Mouse (Mus musculus) urinary bladder, postnatal 4 days (tissue): Measurements from ENCODE around the gene S1pr5.
A peak's percentile ranks its signal among the peaks of the same experiment; 100 is the strongest.
"Not testable (repeated sequence)": the region's sequence is repeated elsewhere in the genome, so short reads cannot be mapped to it uniquely, and the experiment has no call there.

Experiments
- DNase-seq, 2 experiments: peaks; one replicate each; pipeline ENCODE4 v3.0.0; 2021 to 2022; ENCODE audit warnings: low spot score in 2 of 2

S1pr5 gene

DNA sequence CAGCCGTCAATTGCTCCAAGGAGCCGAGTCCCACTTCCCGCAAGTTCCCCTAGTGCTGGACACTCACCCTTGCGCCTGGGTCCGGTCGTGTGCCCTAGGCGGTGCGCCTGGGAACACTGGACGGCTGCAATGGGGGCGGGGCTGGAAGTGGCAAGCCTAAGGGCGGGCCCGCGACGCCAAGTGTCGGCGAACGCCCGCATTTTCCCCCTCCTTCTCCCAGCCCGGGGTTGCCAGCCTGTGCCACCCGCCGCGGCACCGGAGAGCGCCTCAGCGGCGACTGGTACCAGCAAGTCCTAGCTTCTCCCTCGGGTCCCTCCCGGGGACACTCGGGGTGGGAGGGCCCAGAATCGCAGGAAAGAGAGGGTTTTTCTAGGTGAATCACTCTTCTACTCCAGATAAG, at the start of gene S1pr5:
Gene S1pr5 (minus strand): TSS at position 118 of the 400 bp plus-strand sequence.
- no peak for DNase-seq

DNA sequence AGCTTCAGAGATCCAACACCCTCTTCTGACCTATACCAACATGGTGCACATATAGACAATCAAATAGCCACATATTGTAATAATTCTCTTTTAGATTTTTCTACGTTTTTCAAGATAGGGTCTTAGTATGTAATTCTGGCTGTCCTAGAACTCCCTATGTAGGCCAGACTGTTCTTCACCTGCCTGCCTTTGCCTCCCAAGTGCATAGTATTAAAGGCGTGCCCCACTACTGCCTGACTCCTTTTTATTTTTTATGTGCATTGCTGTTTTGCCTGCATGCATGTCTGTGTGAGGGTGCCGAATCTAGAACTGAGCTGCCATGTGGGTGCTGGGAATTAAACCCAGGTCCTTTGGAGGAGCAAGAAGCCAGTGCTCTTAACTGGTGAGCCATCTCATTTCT, 44.0 kb upstream of the S1pr5 start:
- DNase-seq: no peak

DNA sequence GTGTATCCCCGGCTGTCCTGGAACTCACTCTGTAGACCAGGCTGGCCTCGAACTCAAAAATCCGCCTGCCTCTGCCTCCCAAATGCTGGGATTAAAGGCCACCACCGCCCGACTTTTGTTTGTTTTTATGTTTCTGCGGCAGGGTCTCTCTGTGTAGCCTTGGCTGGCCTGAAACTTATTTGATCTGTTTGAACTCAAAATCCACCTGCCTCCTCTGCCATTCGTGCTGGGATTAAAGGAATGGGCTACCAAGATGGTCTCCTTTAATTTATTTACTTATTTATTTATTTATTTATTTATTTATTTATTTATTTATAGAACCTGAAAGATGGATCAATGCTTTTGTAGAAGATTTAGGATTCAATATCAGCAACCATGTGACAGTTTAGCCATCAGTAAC, 43.6 kb upstream of the S1pr5 start:
- not testable (repeated sequence) for DNase-seq

DNA sequence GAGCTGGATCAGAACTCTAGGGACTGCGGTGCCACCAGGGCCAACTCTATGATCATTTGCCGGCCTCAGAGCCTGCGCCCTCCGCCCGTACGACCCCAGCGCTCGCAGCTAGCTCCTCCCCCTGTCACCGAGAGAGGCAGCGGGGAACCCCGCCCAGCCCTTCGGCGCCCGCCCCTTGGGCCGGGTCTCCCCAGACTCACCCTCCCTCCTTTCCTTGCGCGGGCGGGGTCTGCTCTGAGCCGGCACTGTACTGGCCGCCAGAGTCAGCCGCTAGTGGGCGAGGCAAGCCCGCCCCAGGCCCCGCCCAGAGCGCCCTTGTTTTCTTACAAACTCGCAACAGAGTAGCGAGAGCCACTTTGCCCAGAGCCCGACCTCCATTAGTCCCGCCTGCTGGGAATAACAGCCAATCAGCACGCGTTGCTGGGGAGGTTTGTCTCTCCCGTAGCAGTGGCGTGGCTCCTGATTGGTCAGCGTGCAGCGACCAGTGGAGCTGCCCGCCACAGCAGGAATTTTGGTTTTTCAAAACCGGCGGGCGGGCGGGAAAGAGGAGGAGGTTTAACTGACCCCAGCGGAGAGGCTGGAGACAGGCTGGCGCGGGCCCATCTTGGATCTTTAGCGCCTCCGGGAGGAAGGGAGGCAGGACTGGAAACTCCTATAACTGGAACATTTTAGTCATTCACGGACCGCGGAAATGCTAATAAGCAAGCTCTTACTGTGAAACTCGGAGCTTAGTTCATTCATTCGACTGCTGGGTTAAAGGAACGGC, 43.0 kb upstream of the S1pr5 start, which contains the start of gene Cdkn2d:
Gene Cdkn2d (minus strand): TSS at position 386 of the 766 bp plus-strand sequence.
- peak; percentile 100 for DNase-seq

DNA sequence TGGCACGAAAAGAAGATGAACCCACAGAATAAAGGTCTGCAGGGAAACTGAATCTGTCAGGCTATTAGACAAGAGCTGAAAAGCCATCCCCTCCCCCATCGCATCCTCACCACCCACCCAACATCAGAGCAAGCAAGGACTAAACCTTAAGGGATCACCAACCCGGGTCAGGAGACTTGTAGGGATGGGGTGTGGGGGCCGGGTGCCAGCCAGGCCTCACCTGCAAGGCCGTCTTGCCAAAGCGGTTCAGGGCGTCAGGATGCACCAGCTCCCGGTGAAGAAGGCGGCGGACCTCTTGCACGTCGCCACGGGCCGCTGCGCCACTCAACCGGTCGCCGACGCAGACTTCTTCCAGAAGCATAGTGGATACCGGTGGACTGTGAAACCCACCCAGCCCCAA, 42.3 kb upstream of the S1pr5 start:
- no peak for DNase-seq

DNA sequence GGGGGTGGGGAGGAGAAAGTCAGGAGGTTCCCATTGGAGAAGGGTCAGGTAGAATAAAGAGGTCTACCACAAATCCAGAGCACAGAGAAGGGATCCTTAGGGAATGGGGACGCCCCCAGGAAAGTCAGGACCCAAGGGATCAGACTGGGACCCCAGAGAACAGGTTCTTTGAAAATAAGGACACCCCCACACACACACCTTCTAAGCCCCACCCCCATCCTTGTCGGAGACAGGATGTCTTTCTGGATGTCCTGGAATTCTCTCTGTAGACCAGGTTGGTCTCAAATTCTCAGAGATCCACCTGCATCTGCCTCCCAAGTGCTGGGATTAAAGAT, 41.1 kb upstream of the S1pr5 start:
- no peak for DNase-seq

DNA sequence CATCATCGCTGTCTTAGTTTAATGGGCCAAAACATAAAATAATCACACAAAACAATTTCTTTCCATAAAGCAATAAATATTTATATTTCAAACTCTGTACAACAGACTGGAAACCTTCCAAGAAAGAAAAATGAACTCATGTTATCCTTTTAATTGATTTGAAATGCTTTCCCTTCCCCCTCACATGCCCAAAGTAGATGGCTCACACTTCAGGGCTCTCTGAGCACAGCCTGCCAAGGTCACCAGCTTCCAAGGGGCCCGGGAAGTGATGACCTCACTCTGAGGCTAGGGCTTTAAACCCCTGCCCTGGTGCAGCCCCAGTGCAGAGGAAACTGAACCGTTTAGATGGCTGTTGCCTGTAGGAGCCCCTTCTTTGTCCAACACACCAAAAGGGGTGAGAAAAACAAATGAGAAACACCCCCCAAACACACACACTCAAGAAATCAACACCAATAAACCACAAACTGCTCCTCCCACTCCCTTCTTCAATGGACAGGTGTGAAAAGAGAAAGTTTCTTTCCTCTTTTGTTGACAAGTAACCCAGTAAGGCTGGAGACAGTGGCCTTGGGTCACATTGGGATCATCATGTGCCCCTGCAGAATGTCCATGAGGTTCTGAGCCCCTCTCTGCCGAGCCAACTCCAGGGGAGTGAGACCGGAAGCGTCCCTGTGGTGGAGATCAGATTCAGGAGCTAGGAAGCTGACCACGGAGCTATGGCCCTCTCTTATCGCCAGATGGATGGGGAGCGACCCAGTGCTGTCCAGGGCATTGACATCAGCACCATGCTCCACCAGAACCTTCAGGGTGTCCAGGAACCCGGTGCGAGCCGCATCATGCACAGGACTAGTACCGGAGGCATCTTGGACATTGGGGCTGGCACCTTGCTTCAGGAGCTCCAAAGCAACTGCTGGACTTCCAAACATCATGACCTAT, 40.4 kb upstream of the S1pr5 start:
- no peak for DNase-seq

DNA sequence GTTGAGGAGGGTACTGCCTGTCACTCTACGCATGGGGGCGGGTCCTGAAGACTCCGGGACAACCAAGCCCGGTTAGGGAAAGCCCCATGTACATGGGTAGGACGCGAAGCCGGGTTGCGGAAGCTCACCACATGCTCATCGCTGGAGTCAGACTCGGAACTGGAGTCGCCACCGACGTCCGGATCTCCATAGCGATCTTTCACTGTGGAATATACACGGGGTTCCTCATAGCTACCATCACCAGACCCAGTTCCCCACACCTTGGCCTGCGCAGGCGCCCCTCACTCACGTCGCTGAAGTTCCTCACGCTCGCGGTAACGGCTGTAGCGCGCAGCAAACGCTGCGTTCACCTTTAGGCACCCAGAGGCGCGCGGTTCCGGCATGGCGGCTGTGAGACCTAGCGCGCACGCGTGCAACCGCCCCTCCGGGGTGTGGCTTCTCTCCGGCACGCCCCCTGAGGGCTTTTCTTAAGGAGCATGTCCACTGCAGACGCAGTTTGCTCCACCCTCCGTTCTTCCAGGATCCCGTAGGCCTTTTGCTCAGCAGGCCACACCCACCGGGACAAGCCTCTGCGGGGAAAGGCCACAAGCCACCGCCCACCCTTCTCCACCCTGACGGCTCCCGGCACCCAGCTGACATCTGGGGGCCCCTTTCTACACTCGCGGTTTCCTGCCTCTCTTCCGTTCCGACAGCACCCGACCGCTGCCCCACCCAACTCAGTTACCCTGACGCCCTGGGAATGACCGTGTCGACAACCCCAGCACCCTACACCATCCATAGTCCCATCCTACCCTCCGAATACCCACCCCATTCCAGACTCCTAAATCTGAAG, 39.5 kb upstream of the S1pr5 start, which contains the start of gene Kri1:
Gene Kri1 (minus strand): TSS at position 399 of the 832 bp plus-strand sequence.
- peak; percentile 95 to 96 for DNase-seq

DNA sequence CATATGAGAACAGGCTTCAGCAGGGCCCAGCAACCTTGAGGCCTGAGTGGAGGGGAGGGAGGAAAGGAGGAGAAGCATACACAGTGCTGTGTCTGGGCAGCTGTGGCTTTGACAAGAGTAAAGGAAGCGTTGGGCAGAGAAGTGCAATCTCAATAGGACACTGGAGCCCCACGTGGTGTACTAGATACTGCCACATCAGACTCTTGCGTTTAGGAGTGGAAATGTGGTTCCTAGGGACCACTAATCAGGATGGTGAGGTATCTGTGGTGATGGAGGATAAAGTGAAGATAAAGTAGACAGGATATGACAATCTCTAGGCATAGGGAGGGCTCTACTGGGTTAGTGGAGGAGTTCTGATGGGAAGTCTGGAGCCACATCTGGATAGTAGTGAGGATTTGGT, 38.5 kb upstream of the S1pr5 start:
- no peak for DNase-seq

DNA sequence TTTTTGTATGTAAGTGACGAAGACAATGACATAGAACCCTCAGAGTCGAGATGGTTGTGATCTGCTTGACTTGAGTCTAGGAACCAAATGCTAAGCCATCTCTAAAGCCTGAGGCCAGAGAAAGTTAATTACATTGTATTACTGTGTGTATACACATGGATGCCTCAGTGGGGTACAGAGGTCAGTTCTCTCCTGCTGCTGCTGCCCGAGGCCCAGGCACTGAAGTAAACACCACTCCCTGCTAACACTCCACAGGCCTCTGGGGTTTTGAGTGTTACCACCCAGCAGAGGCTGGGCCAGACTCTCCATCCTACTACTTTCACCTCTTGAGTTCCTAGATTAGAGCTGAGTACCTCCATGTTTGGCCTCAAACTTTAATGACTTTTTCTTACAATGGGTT, 35.8 kb upstream of the S1pr5 start:
- no peak for DNase-seq

DNA sequence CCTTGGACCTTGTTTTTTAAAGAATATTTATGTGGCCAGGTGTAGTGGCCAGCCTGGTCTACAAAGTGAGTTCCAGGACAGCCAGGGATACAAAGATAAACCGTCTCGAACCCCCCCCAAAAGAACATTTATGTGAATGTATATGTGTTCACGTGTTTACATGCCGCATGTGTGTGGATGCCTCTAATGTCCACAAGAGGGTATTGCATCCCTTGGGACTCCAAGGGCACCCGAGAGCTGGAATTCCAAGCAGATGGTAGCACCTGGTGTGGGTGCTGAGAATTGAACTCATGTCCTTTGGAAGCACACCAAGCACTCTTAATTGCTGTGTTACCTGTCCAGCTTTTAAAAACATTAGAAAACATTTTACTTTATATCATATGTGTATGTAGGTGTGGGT, 35.3 kb upstream of the S1pr5 start:
- DNase-seq: no peak

DNA sequence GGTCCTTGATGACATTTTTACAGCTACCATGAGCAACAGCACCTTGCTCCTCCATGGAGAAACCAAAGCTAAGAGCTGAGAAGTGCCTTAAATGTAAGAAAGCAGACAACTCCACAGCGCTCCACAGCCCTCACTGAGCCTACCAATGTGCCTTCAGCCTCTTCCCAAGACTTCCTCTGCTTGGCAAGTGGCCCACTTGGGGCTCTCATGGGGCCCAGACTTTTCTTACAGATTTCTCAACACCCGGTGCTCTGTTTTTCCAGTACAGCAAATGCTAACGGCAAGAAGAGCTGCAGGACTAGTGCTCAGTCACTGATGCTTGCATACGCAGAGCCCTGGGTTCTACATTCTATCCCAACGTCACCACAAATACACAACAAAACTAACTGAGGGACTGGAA, 29.5 kb upstream of the S1pr5 start:
- DNase-seq: no peak

DNA sequence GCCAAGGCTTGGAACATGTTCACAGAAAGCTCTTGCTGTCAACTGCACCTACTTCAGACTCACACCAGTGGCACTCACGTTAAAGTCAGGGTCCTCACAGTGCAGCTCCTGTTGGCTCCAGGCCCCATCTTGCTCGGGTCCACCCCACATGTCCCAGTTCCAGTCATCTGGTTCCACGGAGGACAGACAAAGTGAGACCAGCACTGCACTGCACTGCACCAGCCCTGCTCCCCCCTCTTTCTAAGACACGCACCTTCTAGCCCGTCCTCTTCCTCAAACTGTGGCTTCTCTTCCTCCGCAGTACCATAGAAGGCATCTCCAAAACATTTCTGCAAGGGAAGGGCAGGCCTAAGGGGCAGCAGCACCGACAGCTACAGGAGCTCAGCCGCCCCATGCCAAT, 28.1 kb upstream of the S1pr5 start:
- DNase-seq: no peak

DNA sequence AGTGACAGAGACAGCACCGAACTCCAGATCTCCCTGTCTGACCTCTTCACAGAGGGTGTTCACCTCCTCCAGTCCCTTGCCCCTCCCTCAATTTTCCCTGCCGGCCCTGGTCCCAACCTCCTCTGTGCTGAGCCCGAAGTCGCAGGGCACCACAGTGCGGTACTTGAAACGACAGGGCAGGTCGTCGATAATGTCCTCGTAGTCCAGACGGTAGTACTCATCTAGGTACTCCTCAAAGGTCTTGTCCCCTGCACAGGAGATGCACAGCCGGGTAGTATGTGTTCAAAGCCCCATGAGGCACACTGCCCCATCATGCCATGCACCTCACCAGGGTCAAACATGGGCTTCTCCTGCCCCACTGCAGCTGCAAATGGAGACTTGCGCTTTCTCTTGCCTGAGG, 27.5 kb upstream of the S1pr5 start:
- no peak for DNase-seq

DNA sequence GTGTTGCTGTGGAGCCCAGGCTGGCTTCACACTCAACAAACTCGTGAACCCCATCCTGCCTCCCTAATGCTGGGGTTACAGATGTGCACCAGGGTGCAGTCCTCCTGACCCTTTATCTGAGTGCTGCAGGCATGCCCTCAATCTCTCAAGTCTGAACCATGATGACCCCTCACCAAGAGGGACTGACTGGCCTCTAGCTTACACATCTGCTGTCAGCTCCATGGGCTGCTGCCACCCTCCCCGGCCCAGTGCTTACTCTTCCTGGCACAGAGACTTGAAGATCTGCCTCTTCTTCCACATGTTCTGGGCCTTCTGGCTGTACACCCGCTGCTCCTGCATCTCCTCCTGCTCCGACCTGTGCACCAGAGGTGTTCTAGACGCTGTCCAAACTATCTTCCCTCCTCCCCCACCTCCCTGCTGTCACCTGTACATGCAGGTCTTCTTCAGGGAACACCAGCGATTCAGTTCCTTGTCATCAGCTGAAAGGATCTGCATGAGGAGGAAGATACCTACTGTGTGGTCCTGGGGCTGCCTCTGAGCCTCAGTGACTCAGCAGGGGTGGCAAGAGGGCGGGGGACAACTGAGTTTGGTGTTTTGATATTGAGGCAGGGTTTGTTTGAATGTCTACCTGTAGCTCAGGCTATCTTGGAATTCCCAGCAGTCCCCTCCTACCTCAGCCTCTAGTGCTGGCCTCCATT, 26.9 kb upstream of the S1pr5 start:
- DNase-seq: no peak

DNA sequence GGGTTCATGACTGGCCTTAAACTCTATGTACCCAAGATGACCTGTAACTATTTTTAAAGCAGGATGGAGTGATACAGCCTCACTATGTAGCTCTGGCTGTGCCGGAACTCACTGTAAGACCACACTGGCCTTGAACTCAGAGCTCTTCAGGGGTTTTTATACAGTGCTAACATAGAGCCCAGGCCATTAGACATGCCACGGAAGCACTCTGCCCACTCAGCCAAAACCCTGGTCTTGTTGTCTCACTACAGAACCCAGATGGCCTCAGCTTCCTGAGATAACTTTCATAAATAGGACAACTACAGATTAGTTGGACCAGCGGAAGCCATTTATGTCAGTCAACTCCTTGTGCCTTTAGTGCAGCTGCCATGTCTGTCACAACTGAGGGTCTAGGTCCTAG, 26.1 kb upstream of the S1pr5 start:
- no peak for DNase-seq

DNA sequence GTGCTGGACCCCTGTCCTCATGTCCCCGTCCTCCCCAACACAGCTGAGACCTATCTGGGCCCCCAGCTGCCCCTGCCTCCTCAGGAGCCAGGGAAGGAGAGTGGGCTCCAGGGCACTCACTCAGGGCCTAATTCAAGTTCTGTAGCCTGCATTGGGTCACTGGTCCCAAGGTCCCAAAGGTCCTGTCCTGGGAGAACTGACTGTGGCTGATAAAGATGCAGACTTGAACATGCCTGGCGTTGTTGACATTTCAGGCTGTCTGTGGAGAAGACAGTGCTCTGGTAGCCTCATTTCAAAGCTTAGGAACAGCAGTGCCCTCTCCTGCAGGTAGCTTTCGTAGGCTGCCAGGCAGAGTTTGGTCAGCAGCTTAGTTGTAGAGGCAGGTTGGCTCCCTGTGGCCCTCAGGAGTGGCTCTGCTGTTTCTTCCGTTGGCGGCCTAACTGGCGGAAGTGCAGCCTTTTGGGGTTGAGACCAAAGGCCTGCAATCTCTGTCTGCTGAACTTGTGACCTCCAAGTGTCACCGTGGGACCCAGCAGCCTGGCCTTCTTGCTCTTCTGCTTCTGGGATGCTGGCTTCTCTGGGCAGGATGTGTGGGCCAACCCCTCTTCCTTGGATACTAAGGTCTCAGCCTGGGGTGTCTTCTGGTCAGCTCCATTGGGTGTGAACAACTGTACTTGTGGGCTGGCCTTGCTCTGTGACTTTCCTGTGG, 25.4 kb upstream of the S1pr5 start:
- no peak for DNase-seq

DNA sequence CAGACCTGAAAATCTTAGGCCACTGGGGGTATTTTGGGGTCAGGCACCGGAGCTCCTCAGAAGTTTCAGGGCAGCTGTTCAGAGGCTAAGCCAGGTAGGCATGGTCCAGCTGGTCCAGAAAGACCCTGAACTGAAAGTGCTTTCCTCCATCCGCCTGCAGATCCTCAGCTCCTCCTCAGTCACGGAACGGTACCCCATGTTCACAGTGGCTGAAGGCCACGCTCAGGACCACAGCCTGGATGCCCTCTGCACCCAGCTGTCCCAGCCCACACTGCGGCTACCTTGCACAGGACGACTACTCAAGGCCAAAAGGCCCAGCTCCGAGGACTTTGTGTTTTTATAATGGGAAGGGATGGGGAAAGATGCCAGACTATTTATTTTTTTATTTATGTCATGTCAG, 24.9 kb upstream of the S1pr5 start:
- DNase-seq: no peak

DNA sequence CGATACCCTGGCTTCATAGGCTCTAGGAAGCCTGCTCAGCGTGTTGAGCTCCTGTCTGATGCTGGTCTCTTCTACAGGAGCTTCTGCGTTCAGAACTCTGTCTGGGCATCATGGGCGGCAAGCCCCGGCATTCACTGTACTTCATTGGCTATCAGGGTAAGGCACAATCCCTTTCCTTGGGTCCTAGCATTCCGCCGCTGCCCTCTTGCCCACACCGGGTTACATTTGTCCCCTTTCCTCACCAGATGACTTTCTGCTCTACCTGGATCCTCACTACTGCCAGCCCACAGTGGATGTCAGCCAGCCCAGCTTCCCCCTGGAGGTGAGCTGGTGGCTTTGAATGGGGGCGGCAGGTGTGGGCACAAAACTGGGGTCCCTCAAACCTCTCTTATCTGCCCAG, 24.1 kb upstream of the S1pr5 start:
- DNase-seq: no peak

DNA sequence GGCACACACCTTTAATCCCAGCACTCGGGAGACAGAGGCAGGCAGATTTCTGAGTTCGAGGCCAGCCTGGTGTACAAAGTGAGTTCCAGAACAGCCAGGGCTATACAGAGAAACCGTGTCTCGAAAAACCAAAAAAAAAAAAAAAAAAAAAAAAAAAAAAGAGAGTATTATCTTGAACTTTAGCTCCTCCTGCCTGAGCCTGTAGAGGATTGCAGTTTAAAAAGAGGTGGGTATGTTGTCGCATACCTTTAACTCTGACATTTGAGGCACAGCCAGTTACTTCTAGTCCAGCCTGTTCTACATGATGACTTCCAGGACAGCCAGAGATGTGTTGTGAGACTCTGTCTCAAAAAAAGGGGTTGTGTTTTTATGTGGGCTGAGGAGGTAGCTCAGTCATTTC, 21.3 kb upstream of the S1pr5 start:
- DNase-seq: not testable (repeated sequence)

DNA sequence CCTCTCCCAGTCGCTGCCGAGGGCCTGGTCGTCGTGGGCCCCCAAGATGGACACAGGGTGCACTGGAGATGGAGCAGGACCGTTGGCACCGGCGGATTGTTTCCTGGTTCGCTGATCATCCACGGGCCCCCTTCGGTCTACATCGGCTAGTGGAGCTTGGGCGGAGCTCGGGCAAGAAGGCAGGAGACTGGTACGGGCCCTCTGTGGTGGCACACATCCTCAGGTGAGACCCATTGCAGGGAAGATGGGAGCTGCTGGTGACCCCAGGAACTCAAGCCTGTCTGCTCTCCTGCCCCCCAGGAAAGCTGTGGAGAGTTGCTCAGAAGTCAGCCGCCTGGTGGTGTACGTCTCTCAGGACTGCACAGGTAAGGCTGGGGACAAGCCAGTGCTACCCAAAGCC, 20.1 kb upstream of the S1pr5 start:
- DNase-seq: no peak
